Comparison of ENCODE assay signal across 8 mouse cellular contexts in the genomic region with DNA sequence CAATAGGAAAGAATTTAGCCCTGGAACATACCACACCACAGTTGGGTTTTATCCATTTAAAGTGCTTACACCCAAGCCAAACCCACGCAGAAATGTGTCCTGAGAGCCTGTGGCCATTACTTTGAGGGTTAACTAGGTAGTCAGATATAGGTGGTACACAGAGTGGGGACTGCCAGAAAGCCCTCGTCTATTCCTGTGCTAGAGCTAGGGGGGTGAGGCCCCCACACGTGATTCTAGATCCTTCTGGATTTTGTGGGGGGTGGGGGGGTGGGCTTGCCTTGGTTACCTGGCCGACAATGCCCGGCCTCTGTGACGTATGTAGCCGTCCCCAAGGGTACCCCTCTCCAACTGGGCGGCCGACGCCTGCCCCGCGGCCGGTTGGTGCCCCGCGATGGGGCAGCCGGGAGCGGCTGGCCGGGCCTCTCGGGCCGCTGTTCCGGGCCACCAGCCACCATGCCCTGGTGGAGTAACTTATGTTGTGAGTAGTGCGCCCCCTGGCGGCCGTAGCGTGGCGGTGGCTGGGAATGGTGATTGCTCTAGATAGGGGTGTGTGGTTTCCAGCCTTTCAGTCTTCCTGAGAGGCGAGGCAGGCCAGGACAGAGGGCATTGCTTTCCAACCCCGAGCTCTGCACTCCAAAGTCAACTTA. TPM values are rescaled to one million over a fixed set of nuclear protein-coding genes. Genes with fewer than 3 reads are reported as not detected.
A peak's percentile ranks its signal among the peaks of the same experiment; 100 is the strongest.
DNase-seq lines count a peak whose midpoint lies in the region; ATAC-seq and TF ChIP-seq lines count a peak whose summit lies in the region.

No protein-coding gene starts in this region.

- H3K9me3 ChIP-seq in G1E (replicated peaks) = no peaks in the 10 kb centered on the region
- no peaks in the 10 kb centered on the region for H3K9me3 ChIP-seq in forebrain, embryonic 16.5 days (ENCODE audit: control insufficient read depth, low read length)

- no peaks in the 10 kb centered on the region for H3K4me1 ChIP-seq in G1E (ENCODE audit: insufficient read depth, low read depth, low read length)
- peaks cover 5% of the 10 kb centered on the region for H3K4me1 ChIP-seq in forebrain, embryonic 16.5 days (replicated peaks; ENCODE audit: control insufficient read depth, insufficient read depth, low read length)

- H3K9ac ChIP-seq in forebrain, embryonic 16.5 days (replicated peaks; ENCODE audit: low read depth, low read length) = no peak overlapping the region

- peak; percentile 63; the same call in 1 of the 2 replicates for ATAC-seq in G1E (ENCODE audit: extremely low read depth, insufficient number of reproducible peaks, low FRiP score, poor library complexity, severe bottlenecking)
- peak; percentile 90 for ATAC-seq in forebrain, embryonic 16.5 days
- peak; percentile 97 for ATAC-seq in neutrophil, adult 5-6 weeks (ENCODE audit: extremely low read depth, insufficient number of reproducible peaks, low FRiP score, poor library complexity, severe bottlenecking)

- H3K27ac ChIP-seq in forebrain, embryonic 16.5 days (ENCODE audit: low read length) = no peak overlapping the region

- H3K36me3 ChIP-seq in G1E (replicated peaks) = no peaks in the 10 kb centered on the region
- H3K36me3 ChIP-seq in forebrain, embryonic 16.5 days (ENCODE audit: control insufficient read depth, insufficient read depth) = no peaks in the 10 kb centered on the region

- TF ChIP-seq CTCF in G1E (IDR thresholded peaks at IDR 0.05; ENCODE audit: low read depth, low read length) = peak; percentile 69; the same call in 1 of the 2 replicates

- peaks cover 3% of the 10 kb centered on the region; the same call in 1 of the 2 replicates for H3K27me3 ChIP-seq in G1E (ENCODE audit: insufficient read depth, low read length)
- no peaks in the 10 kb centered on the region for H3K27me3 ChIP-seq in forebrain, embryonic 16.5 days (replicated peaks; ENCODE audit: control insufficient read depth, insufficient read depth, low read length)

- 4% methylated on average over 28 of the region's 28 CpGs for WGBS in forebrain, embryonic 16.5 days

- intact Hi-C loops in heart, postnatal 36 days (cut with DNase I) = loop anchor here (1.0 kb wide), 1 partner anchor 350 kb away; no protein-coding TSS in a partner anchor

- H3K4me3 ChIP-seq in G1E (ENCODE audit: low read depth, low read length) = peak overlapping the region; percentile 16; the same call in 1 of the 2 replicates
- H3K4me3 ChIP-seq in forebrain, embryonic 16.5 days (replicated peaks; ENCODE audit: low read length) = peak overlapping the region; percentile 23

- DNase-seq in G1E (ENCODE audit: low spot score) = peak; percentile 63
- peak; percentile 87 for DNase-seq in cerebellum, adult 11-12 months
- peak; percentile 90 to 94 for DNase-seq in heart, postnatal 36 days
- DNase-seq in layer of hippocampus, adult 18-20 months (ENCODE audit: low spot score in 2 of 2) = peak; percentile 72 to 93
- peak; percentile 88 to 92 for DNase-seq in lung, adult 18-20 months
- DNase-seq in testis, postnatal 14 days (ENCODE audit: low spot score) = peak; percentile 90

- H3K4me2 ChIP-seq in forebrain, embryonic 16.5 days (ENCODE audit: low read length) = peak overlapping the region; percentile 49

RNA-seq across cellular contexts. Expression of gene Zbtb2, which starts 41.3 kb away (rescaled TPM):
- total RNA-seq in G1E (2014; fragmentation: Nextera tagmentation) (16.7 and 21.5 TPM in 2 replicates), G1E (2017) (11.8 and 11.9 TPM in 2 replicates)
- polyA plus RNA-seq in G1E (2012) = 7.3 and 7.5 TPM in 2 replicates
- 17.9 and 19.3 TPM in 2 replicates for polyA plus RNA-seq in forebrain, embryonic 16.5 days (2015; fragmentation: Nextera tagmentation; extraction: Ambion mirVana)
- total RNA-seq in heart, postnatal 36 days (2021) = 1 to 10 TPM; 6.2 to 6.3 TPM
- total RNA-seq in layer of hippocampus, adult 18-20 months (2021) = 10 to 100 TPM; 15.0 to 15.3 TPM
- 26.5 and 27.2 TPM in 2 replicates for total RNA-seq in neutrophil, adult 5-6 weeks (2017)
